Mouse (Mus musculus) liver, embryonic 11.5 days (tissue): ENCODE measurements around the gene Camk2n2. TPM values are rescaled to one million over a fixed set of nuclear protein-coding genes. Genes with fewer than 3 reads are reported as not detected.

Source experiments
- ATAC-seq: fragments of 200-750 bp; cut with Nextera tagmentation; replicated peaks from 2 replicates; pipeline ENCODE4 v1.8.0; 2017; ENCODE audit warnings: moderate number of reproducible peaks, mild to moderate bottlenecking, moderate TSS enrichment, moderate library complexity; ENCODE audit not compliant: low FRiP score
- DNase-seq: peaks from one replicate; pipeline ENCODE4 v3.0.0-alpha.2; 2017; ENCODE audit warnings: low spot score
- H3K27ac ChIP-seq: fragments of 300-500 bp; sonication (generic); 2 replicates; pipeline ENCODE4 v1.5.1; 2014; ENCODE audit warnings: mild to moderate bottlenecking, low read depth, low read length, control low read depth
- H3K27me3 ChIP-seq: fragments of 300-500 bp; sonication (generic); replicated peaks from 2 replicates; pipeline ENCODE4 v1.6.1; 2014; ENCODE audit warnings: low read length, mixed read lengths; ENCODE audit not compliant: control insufficient read depth, insufficient read depth
- H3K36me3 ChIP-seq: fragments of 300-500 bp; sonication (generic); 2 replicates; pipeline ENCODE4 v1.6.1; 2014; ENCODE audit warnings: mild to moderate bottlenecking, low read length, moderate library complexity, mixed read lengths; ENCODE audit not compliant: control insufficient read depth, insufficient read depth
- H3K4me1 ChIP-seq: fragments of 300-500 bp; sonication (generic); replicated peaks from 2 replicates; pipeline ENCODE4 v1.6.1; 2014; ENCODE audit warnings: low read length, mixed read lengths; ENCODE audit not compliant: control insufficient read depth, insufficient read depth
- H3K4me2 ChIP-seq: fragments of 300-500 bp; sonication (generic); 2 replicates; pipeline ENCODE4 v1.6.1; 2014; ENCODE audit warnings: mild to moderate bottlenecking, control low read depth, moderate library complexity
- H3K4me3 ChIP-seq: fragments of 300-500 bp; sonication (generic); 2 replicates; pipeline ENCODE4 v1.5.1; 2014; ENCODE audit warnings: low read depth, low read length, control low read depth
- H3K9ac ChIP-seq: fragments of 300-500 bp; sonication (generic); 2 replicates; pipeline ENCODE4 v1.6.1; 2014; ENCODE audit warnings: low read depth, low read length, control low read depth
- H3K9me3 ChIP-seq: fragments of 300-500 bp; sonication (generic); 2 replicates; pipeline ENCODE4 v1.6.1; 2016; ENCODE audit warnings: low read length, inconsistent platforms, mixed read lengths; ENCODE audit not compliant: control insufficient read depth
- WGBS: fragments of 180-500 bp; shearing (Covaris S2); extraction: QIAGEN DNeasy Blood & Tissue Kit; methylation state at CpG from one replicate; pipeline ENCODE4 v1.1.7; 2014; 5-methylcytosine and 5-hydroxymethylcytosine counted together
- polyA plus RNA-seq: library from polyadenylated mRNA; unstranded; fragments of >200 nt; fragmentation: Nextera tagmentation; extraction: Ambion mirVana; gene quantifications from 2 replicates; pipeline ENCODE4 v1.2.1, GENCODE M21; 2014

Camk2n2 gene
- polyA plus RNA-seq, 1 experiment from 2014 or later = 0.59 TPM

DNA sequence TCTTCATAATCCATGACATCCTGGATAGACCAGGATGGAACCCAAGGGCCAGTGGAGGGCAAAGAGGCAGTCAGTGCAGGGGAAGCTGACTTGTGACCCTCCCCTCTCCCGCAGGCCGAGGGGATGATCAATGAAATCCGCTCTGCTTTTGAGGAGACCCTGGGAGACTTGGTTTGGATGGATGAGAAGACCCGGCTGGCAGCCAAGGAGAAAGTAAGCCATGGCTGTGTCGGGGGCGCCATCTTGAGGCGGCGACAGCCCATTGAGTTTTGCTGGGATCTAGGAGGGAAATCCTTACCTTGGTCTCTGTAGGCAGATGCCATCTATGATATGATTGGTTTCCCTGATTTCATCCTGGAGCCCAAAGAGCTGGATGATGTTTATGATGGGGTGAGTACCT, 21.1 kb upstream of the Camk2n2 start:
- no peak for ATAC-seq
- Histone ChIP-seq H3K4me1 (no peaks in the 10 kb centered on the region), H3K27ac (no peak overlapping the region), H3K27me3 (peaks cover 2% of the 10 kb centered on the region; the same call in 1 of the 2 replicates), H3K36me3 (no peaks in the 10 kb centered on the region), H3K4me2 (no peak overlapping the region), H3K4me3 (no peak overlapping the region), H3K9ac (no peak overlapping the region), H3K9me3 (no peaks in the 10 kb centered on the region)
- DNase-seq = peak; percentile 56
- WGBS = 0% methylated on average over 8 of the region's 8 CpGs

DNA sequence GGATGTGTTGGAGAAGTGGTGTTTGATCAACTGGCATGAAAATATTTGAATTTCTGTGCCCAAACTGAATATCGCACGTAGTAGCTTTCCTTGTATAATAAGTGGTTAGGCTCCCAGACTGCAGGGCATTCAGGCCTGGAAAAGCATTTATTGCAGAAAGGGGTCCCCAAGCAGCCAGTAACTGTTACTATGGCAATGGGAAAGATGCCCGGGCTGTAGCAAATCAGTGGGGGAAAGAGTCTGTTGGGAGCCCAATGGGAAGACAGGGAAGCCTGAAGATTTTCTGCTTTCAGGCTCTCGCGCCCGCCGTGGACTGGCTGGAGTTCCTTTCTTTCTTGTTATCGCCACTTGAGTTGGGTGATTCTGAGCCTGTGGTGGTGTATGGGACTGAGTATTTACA, 17.3 kb upstream of the Camk2n2 start:
- Histone ChIP-seq H3K36me3 (no peaks in the 10 kb centered on the region), H3K4me3 (no peak overlapping the region), H3K27me3 (peaks cover 2% of the 10 kb centered on the region; the same call in 1 of the 2 replicates), H3K4me2 (no peak overlapping the region), H3K4me1 (no peaks in the 10 kb centered on the region), H3K9ac (no peak overlapping the region), H3K27ac (no peak overlapping the region), H3K9me3 (no peaks in the 10 kb centered on the region)
- ATAC-seq = no peak
- 81% methylated on average over 8 of the region's 8 CpGs for WGBS
- no peak for DNase-seq

DNA sequence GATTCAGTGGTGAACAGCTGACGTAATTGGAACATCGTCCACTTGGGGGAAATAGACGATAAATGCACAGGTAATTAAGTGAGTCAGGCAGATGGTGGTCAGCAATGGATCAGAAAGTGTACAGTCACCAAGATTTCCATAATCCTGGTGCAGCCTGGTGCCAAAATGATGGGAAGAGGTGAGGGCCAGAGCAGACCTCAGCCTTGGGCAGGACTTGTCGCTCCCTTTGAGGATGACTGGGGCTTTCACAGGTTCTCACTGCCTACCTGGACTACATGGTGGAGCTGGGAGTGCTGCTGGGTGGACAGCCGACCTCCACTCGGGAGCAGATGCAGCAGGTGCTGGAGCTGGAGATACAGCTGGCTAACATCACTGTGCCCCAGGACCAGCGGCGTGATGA, 16.3 kb upstream of the Camk2n2 start:
- Histone ChIP-seq H3K9ac (no peak overlapping the region), H3K27ac (no peak overlapping the region), H3K9me3 (no peaks in the 10 kb centered on the region), H3K4me3 (no peak overlapping the region), H3K4me2 (no peak overlapping the region), H3K4me1 (no peaks in the 10 kb centered on the region), H3K36me3 (no peaks in the 10 kb centered on the region), H3K27me3 (peaks cover 2% of the 10 kb centered on the region; the same call in 1 of the 2 replicates)
- ATAC-seq = no peak
- no peak for DNase-seq
- WGBS = 76% methylated on average over 8 of the region's 8 CpGs

DNA sequence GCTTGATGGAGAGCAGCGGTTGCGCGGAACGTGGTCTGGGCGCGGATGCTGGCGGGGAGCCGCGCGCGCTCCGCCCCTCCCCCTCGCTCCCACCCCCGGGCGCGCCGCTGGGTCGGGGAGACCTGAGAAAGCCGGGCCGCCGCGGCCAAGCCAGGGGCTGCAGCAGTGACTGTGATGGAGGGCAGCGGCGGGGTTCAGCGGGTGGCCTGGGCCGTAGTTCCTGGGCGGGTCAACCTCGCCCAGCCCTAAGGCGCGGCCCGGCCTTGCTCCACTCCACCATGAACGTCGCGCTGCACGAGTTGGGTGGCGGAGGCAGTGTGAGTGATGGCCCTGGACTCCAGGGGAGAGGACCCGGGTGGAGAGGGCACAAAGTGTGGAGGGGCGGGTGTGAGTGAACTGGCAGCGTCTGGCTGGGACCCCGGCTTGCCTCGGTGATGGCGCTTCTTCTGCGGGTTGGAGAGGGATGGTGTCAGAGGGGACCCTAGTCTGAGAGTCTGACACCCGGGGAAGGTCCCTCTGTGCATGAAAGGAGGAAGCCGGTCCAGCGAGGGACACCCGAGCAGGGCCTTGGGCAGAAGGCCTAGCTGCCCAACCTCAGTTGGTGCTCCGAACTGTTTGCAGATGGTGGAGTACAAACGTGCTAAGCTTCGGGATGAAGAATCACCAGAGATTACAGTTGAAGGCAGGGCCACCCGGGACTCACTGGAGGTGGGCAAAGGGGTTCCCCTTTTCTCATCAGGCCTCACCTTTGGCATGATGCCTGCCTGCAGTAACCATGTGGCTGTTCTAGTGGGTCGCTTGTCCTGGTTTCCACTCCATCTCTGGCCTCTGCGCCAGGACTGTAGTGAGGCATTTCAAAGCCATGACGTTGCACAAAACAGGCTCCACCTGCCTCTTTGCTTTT, 8.9 kb upstream of the Camk2n2 start, which contains the start of gene Ece2:
TSS of gene Ece2 (plus strand) at position 98 of the 904 bp plus-strand sequence.
- Histone ChIP-seq H3K4me3 (peak within 1 kb of the TSS; percentile 34), H3K4me2 (peak within 1 kb of the TSS; percentile 59), H3K27me3 (peaks cover 27% of the 10 kb centered on the region), H3K36me3 (no peaks in the 10 kb centered on the region), H3K9ac (no peak within 1 kb of the TSS), H3K9me3 (no peaks in the 10 kb centered on the region), H3K4me1 (no peaks in the 10 kb centered on the region), H3K27ac (no peak within 1 kb of the TSS)
- 9% methylated on average over 54 of the region's 54 CpGs for WGBS
- ATAC-seq = no peak
- no peak for DNase-seq

DNA sequence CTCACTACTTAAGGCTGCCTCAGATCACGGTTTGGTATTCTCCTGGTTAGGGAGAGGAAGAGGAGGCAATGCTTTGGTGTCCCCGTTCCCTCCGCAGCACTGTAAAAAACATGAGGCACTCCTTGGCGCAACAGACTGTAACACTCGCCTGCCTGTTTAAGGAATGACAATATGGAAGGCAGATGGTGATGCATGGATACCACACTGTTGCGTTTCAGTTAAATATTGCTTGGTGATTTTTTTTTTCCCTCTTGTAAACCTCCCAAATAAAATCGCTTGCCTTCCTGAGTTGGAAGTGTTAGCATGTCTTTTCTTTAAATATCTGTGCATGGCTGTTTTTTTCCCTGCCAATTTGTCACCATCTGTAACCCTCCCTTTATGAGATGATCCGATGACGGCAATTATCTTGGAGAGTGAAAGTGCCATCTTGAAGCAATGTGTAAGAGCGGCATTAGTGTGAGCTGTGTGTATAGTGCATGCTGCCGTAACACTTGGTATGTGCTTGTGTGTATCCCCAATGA, 7.8 kb upstream of the Camk2n2 start:
- Histone ChIP-seq H3K4me3 (no peak overlapping the region), H3K9me3 (no peaks in the 10 kb centered on the region), H3K9ac (no peak overlapping the region), H3K27ac (no peak overlapping the region), H3K36me3 (no peaks in the 10 kb centered on the region), H3K4me1 (no peaks in the 10 kb centered on the region), H3K4me2 (no peak overlapping the region), H3K27me3 (peaks cover 30% of the 10 kb centered on the region)
- no peak for ATAC-seq
- WGBS = 63% methylated on average over 11 of the region's 11 CpGs
- DNase-seq = no peak

DNA sequence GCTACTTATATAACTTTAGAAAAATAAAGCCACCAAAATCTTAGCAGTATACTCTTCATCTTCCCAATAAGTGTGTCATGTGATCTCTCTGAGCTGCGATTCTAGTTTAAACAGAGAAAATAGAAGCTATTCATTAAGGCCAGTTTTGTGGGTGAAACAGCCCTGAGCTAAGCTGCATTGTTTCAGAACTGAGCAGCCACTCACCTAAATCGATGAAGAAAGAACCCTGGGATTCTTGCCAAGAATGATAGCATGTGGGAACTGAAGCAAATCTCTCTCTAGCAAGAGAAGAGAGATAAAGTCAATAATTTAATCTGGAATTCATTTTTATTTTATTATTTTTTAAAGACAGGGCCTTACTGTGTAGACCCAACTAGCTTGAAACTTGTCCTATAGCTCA, 2.1 kb upstream of the Camk2n2 start:
- ATAC-seq (no peak), DNase-seq (no peak)
- H3K4me1 ChIP-seq = peaks cover 30% of the 10 kb centered on the region
- no peak overlapping the region for H3K4me2 ChIP-seq
- H3K36me3 ChIP-seq = no peaks in the 10 kb centered on the region
- H3K9me3 ChIP-seq = no peaks in the 10 kb centered on the region
- H3K4me3 ChIP-seq = no peak overlapping the region
- no peak overlapping the region for H3K27ac ChIP-seq
- H3K9ac ChIP-seq = no peak overlapping the region
- 75% methylated on average over 2 of the region's 2 CpGs for WGBS
- peaks cover 55% of the 10 kb centered on the region for H3K27me3 ChIP-seq

DNA sequence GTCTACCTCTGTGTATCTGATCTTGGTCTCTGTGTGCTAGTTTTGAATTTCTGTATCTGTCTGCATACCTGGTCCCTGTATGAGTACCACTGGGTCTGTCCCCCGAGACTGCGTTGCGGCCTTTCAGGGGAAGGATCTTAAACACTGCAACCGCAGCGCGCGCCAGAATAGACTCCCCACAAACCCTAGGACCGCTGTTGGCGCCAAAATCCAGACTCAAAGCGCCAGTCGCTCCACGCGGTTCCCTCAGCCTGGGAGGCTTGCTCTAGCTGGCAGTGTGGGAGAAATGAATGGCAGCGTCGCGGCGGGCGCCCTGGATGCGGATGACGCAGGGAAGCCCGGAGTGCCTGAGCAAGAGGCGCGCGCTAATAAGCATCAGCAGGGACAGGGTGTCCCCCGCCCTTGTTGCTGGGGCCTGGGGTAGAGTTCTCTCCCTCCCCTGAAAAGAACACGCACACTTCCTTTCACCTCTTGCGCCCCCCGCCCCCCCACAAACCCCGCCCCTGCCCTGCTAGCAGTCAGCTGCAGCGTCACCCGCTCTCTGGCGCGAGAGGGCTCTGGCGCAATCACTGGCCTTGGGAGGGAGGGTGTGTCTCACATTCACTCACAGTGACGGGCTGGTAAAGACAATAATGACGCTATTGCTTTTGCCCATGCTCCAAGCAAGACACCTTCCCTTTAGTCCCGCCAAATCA, 1.1 kb upstream of the Camk2n2 start:
- Histone ChIP-seq H3K4me1 (peaks cover 30% of the 10 kb centered on the region), H3K4me2 (peak overlapping the region; percentile 99), H3K36me3 (peaks cover 2% of the 10 kb centered on the region; the same call in 1 of the 2 replicates), H3K9ac (peak overlapping the region; percentile 67), H3K4me3 (peak overlapping the region; percentile 73), H3K9me3 (no peaks in the 10 kb centered on the region), H3K27me3 (peaks cover 55% of the 10 kb centered on the region), H3K27ac (peak overlapping the region; percentile 32; the same call in 1 of the 2 replicates)
- DNase-seq (peak; percentile 67), ATAC-seq (peak; percentile 52)
- under 1% methylated on average over 37 of the region's 37 CpGs for WGBS

DNA sequence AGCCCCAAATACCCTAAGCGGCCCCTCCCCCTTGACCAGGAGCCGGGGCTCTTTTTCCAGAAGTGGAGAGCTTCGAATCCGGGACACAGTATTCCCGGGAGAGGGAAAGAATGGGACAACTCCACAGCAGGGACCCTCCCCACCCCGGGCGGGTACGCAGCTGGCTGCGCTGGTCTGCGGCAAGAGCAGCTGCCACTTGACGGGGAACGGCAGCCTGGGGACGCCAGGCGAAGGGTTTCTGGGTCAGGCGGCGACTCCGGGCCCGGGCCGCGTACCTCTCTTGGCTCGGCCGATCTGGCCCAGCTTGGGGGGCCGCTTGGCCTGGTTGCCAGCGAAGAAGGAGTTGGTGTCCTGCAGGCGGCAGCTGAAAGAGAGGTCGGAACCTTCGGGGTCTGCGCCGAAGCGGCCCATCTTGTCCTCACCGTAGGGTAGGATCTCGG, 316 bp downstream of the Camk2n2 start:
- under 1% methylated on average over 32 of the region's 32 CpGs for WGBS
- peak; percentile 5; the same call in 1 of the 2 replicates for ATAC-seq
- H3K27me3 ChIP-seq = peaks cover 55% of the 10 kb centered on the region
- peak overlapping the region; percentile 67 for H3K9ac ChIP-seq
- no peak overlapping the region for H3K27ac ChIP-seq
- H3K9me3 ChIP-seq = no peaks in the 10 kb centered on the region
- peaks cover 2% of the 10 kb centered on the region; the same call in 1 of the 2 replicates for H3K36me3 ChIP-seq
- H3K4me2 ChIP-seq = peak overlapping the region; percentile 99
- peaks cover 30% of the 10 kb centered on the region for H3K4me1 ChIP-seq
- peak overlapping the region; percentile 73 for H3K4me3 ChIP-seq
- peak; percentile 68 for DNase-seq
